8 mouse cellular contexts compared by ENCODE assay signal in genomic region chr7:45370475-45371311, GRCm38 (mm10). TPM values are rescaled to one million over a fixed set of nuclear protein-coding genes. Genes with fewer than 3 reads are reported as not detected.
DNase-seq lines count a peak whose midpoint lies in the region; ATAC-seq and TF ChIP-seq lines count a peak whose summit lies in the region.

TSS of gene Lin7b (minus strand) at chr7:45370583.

- TF ChIP-seq EP300 in lung, postnatal 0 days (IDR thresholded peaks at IDR 0.05) = no peak

- no peaks in the 10 kb centered on the region for H3K9me3 ChIP-seq in hindbrain, embryonic 12.5 days (replicated peaks)
- no peaks in the 10 kb centered on the region for H3K9me3 ChIP-seq in lung, postnatal 0 days (ENCODE audit: low read length)

- H3K27me3 ChIP-seq in hindbrain, embryonic 12.5 days = peaks cover 30% of the 10 kb centered on the region
- H3K27me3 ChIP-seq in lung, postnatal 0 days (replicated peaks; ENCODE audit: insufficient read depth, low read length) = peaks cover 14% of the 10 kb centered on the region; the same call in 1 of the 2 replicates

- peak; percentile 28 for DNase-seq in NIH3T3 (ENCODE audit: low read depth)
- peak; percentile 90 for DNase-seq in cerebellum, postnatal 14 days
- DNase-seq in frontal cortex, postnatal 14 days (ENCODE audit: low spot score in 2 of 2) = peak; percentile 91
- peak; percentile 91 to 93 for DNase-seq in layer of hippocampus, postnatal 10 days (ENCODE audit: low spot score in 2 of 2)
- DNase-seq in lung, postnatal 0 days (ENCODE audit: low spot score) = peak; percentile 90
- peak; percentile 74 for DNase-seq in ovary, postnatal 14 days (ENCODE audit: low spot score)
- peak; percentile 89 for DNase-seq in thymus, postnatal 10 days (ENCODE audit: low spot score in 2 of 2)

- peaks cover 32% of the 10 kb centered on the region for H3K36me3 ChIP-seq in hindbrain, embryonic 12.5 days
- 0 out of 2 replicates have a peak, but pooled peaks cover 2% of the 10 kb centered on the region for H3K36me3 ChIP-seq in lung, postnatal 0 days (ENCODE audit: insufficient read depth, low read length)

- H3K27ac ChIP-seq in hindbrain, embryonic 12.5 days = no peak within 1 kb of the TSS
- H3K27ac ChIP-seq in lung, postnatal 0 days (ENCODE audit: low read length) = no peak within 1 kb of the TSS

- peaks cover 33% of the 10 kb centered on the region for H3K4me1 ChIP-seq in hindbrain, embryonic 12.5 days
- peaks cover 18% of the 10 kb centered on the region; the same call in 1 of the 2 replicates for H3K4me1 ChIP-seq in lung, postnatal 0 days (ENCODE audit: insufficient read depth, low read depth, low read length)

- H3K9ac ChIP-seq in hindbrain, embryonic 12.5 days = peak within 1 kb of the TSS; percentile 71
- no peak within 1 kb of the TSS for H3K9ac ChIP-seq in lung, postnatal 0 days (replicated peaks; ENCODE audit: low read depth)

- H3K4me3 ChIP-seq in hindbrain, embryonic 12.5 days = peak within 1 kb of the TSS; percentile 45
- H3K4me3 ChIP-seq in lung, postnatal 0 days (ENCODE audit: low read depth, low read length) = peak within 1 kb of the TSS; percentile 46

- WGBS in hindbrain, embryonic 12.5 days = 12% methylated on average over 28 of the region's 28 CpGs
- 12% methylated on average over 21 of the region's 28 CpGs for WGBS in lung, postnatal 0 days

- peak; percentile 41 for TF ChIP-seq CTCF in lung, postnatal 0 days (IDR thresholded peaks at IDR 0.05)

- H3K4me2 ChIP-seq in hindbrain, embryonic 12.5 days (replicated peaks) = peak within 1 kb of the TSS; percentile 95
- peak within 1 kb of the TSS; percentile 89 for H3K4me2 ChIP-seq in lung, postnatal 0 days (replicated peaks; ENCODE audit: low read depth, low read length)

- peak; percentile 30 for ATAC-seq in hindbrain, embryonic 12.5 days (ENCODE audit: low FRiP score)
- ATAC-seq in lung, postnatal 0 days = peak; percentile 64

RNA-seq across cellular contexts. Expression of gene Lin7b, which starts in this region (rescaled TPM):
- polyA plus RNA-seq in hindbrain, embryonic 12.5 days (2016; fragmentation: Nextera tagmentation; extraction: Ambion mirVana) = 2.9 and 3.8 TPM in 2 replicates
- 100 to 1,000 TPM; 137 to 163 TPM for total RNA-seq in layer of hippocampus, postnatal 10 days (2021)
- polyA plus RNA-seq in lung, postnatal 0 days (2015; fragmentation: Nextera tagmentation; extraction: Ambion mirVana) = 0.49 TPM in 1 of 2 replicates, not detected in the other

Comparison
In these comparisons a context has a peak if more than half of its experiments do, and no peak if none do; other contexts are left out.
1. Peak in DNase-seq, ATAC-seq, H3K4me3 ChIP-seq and H3K4me2 ChIP-seq in lung, postnatal 0 days; RNA of the gene not detected or under 1 TPM.
2. DNase-seq: peak in every context shown above with its lines; median percentile 92 in layer of hippocampus, postnatal 10 days; 91 in frontal cortex, postnatal 14 days; 90 in cerebellum, postnatal 14 days; 90 in lung, postnatal 0 days; 89 in thymus, postnatal 10 days; 74 in ovary, postnatal 14 days; 28 in NIH3T3.